Mouse (Mus musculus) E14TG2a.4 (cell line): Measurements from ENCODE around the gene Cfap69.

Source experiments
- CTCF ChIP-seq: conservative IDR thresholded peaks from 2 replicates; pipeline ENCODE4 v1.5.1; 2014; ENCODE audit warnings: low read length
- POU5F1 ChIP-seq: IDR thresholded peaks from 2 replicates; pipeline ENCODE4 v1.6.1; 2014; ENCODE audit warnings: low read length, borderline replicate concordance

GRCm38 (mm10) chr5:5693956-5694653 lies 30.1 kb upstream of the Cfap69 start, which contains the start of gene Steap2:
- no peak for TF ChIP-seq CTCF
- TF ChIP-seq POU5F1, result no peak
